Mouse (Mus musculus) testis, adult 2 months (tissue): ENCODE results near the gene Gm45062. TPM values are rescaled to one million over a fixed set of nuclear protein-coding genes. Genes with fewer than 3 reads are reported as not detected.

Experiments used
- H3K27ac ChIP-seq: fragments of 200-500 bp; 2 replicates; pipeline ENCODE4 v1.5.1; 2012; ENCODE audit warnings: low read depth, low read length; ENCODE audit not compliant: control insufficient read depth, insufficient read depth
- H3K27me3 ChIP-seq: fragments of 200-500 bp; 2 replicates; pipeline ENCODE4 v1.6.1; 2012; ENCODE audit warnings: mild to moderate bottlenecking, low read length, moderate library complexity; ENCODE audit not compliant: control insufficient read depth, insufficient read depth
- H3K36me3 ChIP-seq: fragments of 200-500 bp; 2 replicates; pipeline ENCODE4 v1.6.1; 2012; ENCODE audit warnings: mild to moderate bottlenecking, low read length; ENCODE audit not compliant: control insufficient read depth, insufficient read depth
- H3K4me1 ChIP-seq: fragments of 200-500 bp; 2 replicates; pipeline ENCODE4 v1.6.1; 2012; ENCODE audit warnings: low read length; ENCODE audit not compliant: control insufficient read depth, insufficient read depth
- H3K4me3 ChIP-seq: fragments of 200-500 bp; 2 replicates; pipeline ENCODE4 v1.5.1; 2012; ENCODE audit warnings: low read depth, mild to moderate bottlenecking, low read length, moderate library complexity, mixed read lengths; ENCODE audit not compliant: control insufficient read depth
- CTCF ChIP-seq: fragments of 200-500 bp; IDR thresholded peaks from 2 replicates; pipeline ENCODE4 v1.5.1; 2012; ENCODE audit warnings: low read depth, mild to moderate bottlenecking, inconsistent platforms, low read length, moderate library complexity; ENCODE audit not compliant: control insufficient read depth, insufficient read depth, insufficient replicate concordance
- POLR2A ChIP-seq: fragments of 200-500 bp; IDR thresholded peaks from 2 replicates; pipeline ENCODE4 v1.6.1; 2012; ENCODE audit warnings: low read depth, mild to moderate bottlenecking, inconsistent platforms, low read length, moderate library complexity; ENCODE audit not compliant: control insufficient read depth
- polyA plus RNA-seq: library from polyadenylated mRNA; depleted of rRNA; stranded (reverse); fragments of >200 nt; gene quantifications from 2 replicates; pipeline ENCODE4 v1.2.3, GENCODE M21; 2012; rRNA removed

The Gm45062 gene
- polyA plus RNA-seq, 1 experiment, result 4.6 TPM

DNA sequence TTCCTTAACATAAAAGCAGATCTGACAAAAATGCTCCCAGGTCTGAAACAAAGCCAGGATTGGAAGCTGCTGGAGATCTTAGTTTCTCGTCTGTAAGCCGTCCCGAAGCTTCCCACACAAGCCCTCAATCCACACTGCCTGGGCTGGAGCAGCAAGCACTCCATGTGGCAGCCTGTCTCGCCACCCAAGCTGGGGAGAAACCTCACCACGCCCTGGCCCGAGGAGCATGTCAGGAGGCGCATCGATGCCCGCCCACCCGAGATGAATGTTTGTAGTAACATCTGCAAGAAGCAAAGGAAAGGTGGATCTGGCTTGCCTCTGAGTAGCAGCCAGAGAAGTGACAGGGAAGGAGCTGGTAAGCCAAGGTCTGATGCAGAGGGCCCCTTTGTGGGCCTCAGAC, 385.5 kb downstream of the Gm45062 start:
- Histone ChIP-seq H3K4me1 (no peaks in the 10 kb centered on the region), H3K4me3 (no peak overlapping the region), H3K27me3 (no peaks in the 10 kb centered on the region), H3K36me3 (no peaks in the 10 kb centered on the region), H3K27ac (no peak overlapping the region)
- TF ChIP-seq CTCF, result no peak
- TF ChIP-seq POLR2A, result no peak

DNA sequence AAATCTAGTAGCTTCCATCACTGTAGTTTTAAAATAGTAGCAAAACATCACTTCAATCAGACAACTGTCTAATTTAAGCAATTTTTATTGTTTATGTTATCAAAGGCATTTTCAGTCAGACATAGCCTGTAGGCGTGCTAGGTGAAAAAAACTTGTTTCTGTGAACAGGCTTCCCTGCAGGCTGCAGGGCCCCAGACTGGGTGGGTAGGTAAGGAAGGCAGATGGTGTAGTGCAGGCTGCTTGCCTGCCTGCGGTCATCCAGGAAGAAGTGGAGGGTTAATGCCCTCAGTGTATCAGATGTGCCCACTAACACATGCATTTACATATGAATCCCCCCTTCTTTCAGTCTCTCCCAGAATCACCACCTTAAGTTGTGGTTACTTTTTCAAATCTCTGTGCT, 386.5 kb downstream of the Gm45062 start:
- TF ChIP-seq CTCF, result no peak
- no peak for TF ChIP-seq POLR2A
- Histone ChIP-seq H3K4me1 (no peaks in the 10 kb centered on the region), H3K4me3 (no peak overlapping the region), H3K27me3 (no peaks in the 10 kb centered on the region), H3K36me3 (no peaks in the 10 kb centered on the region), H3K27ac (no peak overlapping the region)

Other genes starting within 250 kb of the Gm45062 start
- 0.55 and 1.0 TPM in 2 replicates for gene Col28a1, start 66.8 kb upstream of the Gm45062 start, polyA plus RNA-seq
- 6.9 and 8.1 TPM in 2 replicates for gene Mios, start 50.2 kb upstream of the Gm45062 start, polyA plus RNA-seq
- 2.9 and 3.3 TPM in 2 replicates for gene Rpa3, start 277 bp upstream of the Gm45062 start, polyA plus RNA-seq
- 5.9 and 7.0 TPM in 2 replicates for gene Umad1, start 162 bp upstream of the Gm45062 start, polyA plus RNA-seq